Mouse (Mus musculus): ENCODE results near the gene Crip2. TPM values are rescaled to one million over a fixed set of nuclear protein-coding genes. Genes with fewer than 3 reads are reported as not detected.
A peak's percentile ranks its signal among the peaks of the same experiment; 100 is the strongest.

Crip2 gene
- polyA plus RNA-seq, 1 experiment = 137 TPM

DNA sequence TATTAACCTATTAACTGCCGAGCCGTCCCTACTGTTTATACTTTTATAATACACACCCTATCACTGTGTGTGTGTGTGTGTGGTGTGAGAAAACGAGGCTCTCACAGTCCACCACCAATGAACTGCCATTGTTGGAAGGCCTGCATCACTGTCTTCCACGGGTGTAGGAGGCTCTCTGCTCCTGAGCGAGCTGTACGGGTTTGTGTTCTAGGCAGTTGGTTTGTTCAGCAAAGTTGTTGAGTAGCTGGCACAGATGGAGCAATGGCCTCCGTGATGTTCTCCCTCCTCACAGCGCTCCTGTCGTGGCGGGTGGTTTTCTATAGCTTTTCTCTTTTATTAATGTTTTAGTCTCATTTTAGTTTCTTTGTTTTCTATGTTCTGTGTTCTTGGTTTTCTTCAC lies 30.2 kb upstream of the Crip2 start:
- TF ChIP-seq POLR2A (IDR thresholded peaks at IDR 0.05; ENCODE audit: low read depth, low read length) (no peak), CTCF (IDR thresholded peaks at IDR 0.05; ENCODE audit: extremely low read depth, insufficient read depth, insufficient read length, insufficient replicate concordance) (no peak)
- Histone ChIP-seq H3K27me3 (ENCODE audit: control insufficient read depth, insufficient read depth, low read length) (no peaks in the 10 kb centered on the region), H3K36me3 (ENCODE audit: control insufficient read depth, insufficient read depth, low read length) (peaks cover 6% of the 10 kb centered on the region; the same call in 1 of the 2 replicates), H3K4me1 (ENCODE audit: control insufficient read depth, insufficient read depth, insufficient read length) (no peaks in the 10 kb centered on the region; the same call in 1 of the 2 replicates), H3K27ac (ENCODE audit: insufficient read depth, low read length) (no peak overlapping the region), H3K4me3 (ENCODE audit: extremely low read depth, insufficient read depth, insufficient read length) (no peak overlapping the region)
- WGBS = 89% methylated on average over 10 of the region's 10 CpGs
- no peak for DNase-seq (ENCODE audit: low read depth in 1 of 2, low spot score in 2 of 2)

GRCm38 (mm10) chr12:113114141-113114540 lies 25.9 kb upstream of the Crip2 start:
- no peak overlapping the region for H3K27ac ChIP-seq (ENCODE audit: insufficient read depth, low read length)
- TF ChIP-seq CTCF (IDR thresholded peaks at IDR 0.05; ENCODE audit: extremely low read depth, insufficient read depth, insufficient read length, insufficient replicate concordance) (no peak), POLR2A (IDR thresholded peaks at IDR 0.05; ENCODE audit: low read depth, low read length) (no peak)
- H3K36me3 ChIP-seq (ENCODE audit: control insufficient read depth, insufficient read depth, low read length) = peaks cover 14% of the 10 kb centered on the region
- no peaks in the 10 kb centered on the region for H3K27me3 ChIP-seq (ENCODE audit: control insufficient read depth, insufficient read depth, low read length)
- WGBS = 84% methylated on average over 4 of the region's 4 CpGs
- H3K4me3 ChIP-seq (ENCODE audit: extremely low read depth, insufficient read depth, insufficient read length) = no peak overlapping the region
- no peaks in the 10 kb centered on the region for H3K4me1 ChIP-seq (ENCODE audit: control insufficient read depth, insufficient read depth, insufficient read length)
- no peak for DNase-seq (ENCODE audit: low read depth in 1 of 2, low spot score in 2 of 2)

DNA sequence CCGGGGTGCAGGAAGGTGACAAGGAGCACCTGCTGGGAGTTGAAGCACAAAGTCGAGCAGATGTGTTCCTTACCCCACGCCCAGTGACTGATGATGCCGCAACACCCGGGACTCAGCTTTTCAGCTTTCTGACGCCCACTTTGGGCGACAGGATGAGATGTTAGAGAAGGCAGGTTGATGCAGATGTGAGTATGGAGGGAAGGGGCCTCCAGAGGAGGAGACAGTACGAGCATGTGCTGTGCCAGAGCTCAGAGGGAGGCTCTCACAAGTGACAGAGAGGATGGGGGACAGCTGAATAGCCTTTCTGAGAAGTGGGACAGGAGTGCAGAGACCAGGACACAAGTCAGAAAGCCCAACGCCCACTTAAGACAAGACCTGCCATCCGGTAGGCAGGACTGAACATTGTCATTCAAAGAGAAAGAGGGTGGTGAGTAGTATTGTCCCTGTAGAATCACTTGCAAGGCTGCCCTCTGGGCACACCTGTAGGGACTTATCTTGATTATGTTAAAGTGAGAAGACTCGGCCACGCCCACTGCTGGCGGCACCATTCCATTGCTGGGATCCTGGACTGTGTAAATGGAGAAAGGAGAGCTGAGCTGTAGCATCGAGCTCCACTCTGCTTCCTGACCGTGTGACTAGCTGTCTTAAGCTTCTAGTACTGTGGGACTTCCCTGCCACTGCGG lies 25.0 kb upstream of the Crip2 start:
- no peak for TF ChIP-seq CTCF (IDR thresholded peaks at IDR 0.05; ENCODE audit: extremely low read depth, insufficient read depth, insufficient read length, insufficient replicate concordance)
- TF ChIP-seq POLR2A (IDR thresholded peaks at IDR 0.05; ENCODE audit: low read depth, low read length) = no peak
- DNase-seq (ENCODE audit: low read depth in 1 of 2, low spot score in 2 of 2) = no peak
- no peak overlapping the region for H3K4me3 ChIP-seq (ENCODE audit: extremely low read depth, insufficient read depth, insufficient read length)
- no peaks in the 10 kb centered on the region for H3K27me3 ChIP-seq (ENCODE audit: control insufficient read depth, insufficient read depth, low read length)
- no peaks in the 10 kb centered on the region for H3K4me1 ChIP-seq (ENCODE audit: control insufficient read depth, insufficient read depth, insufficient read length)
- no peak overlapping the region for H3K27ac ChIP-seq (ENCODE audit: insufficient read depth, low read length)
- 88% methylated on average over 16 of the region's 16 CpGs for WGBS
- peaks cover 14% of the 10 kb centered on the region for H3K36me3 ChIP-seq (ENCODE audit: control insufficient read depth, insufficient read depth, low read length)

DNA sequence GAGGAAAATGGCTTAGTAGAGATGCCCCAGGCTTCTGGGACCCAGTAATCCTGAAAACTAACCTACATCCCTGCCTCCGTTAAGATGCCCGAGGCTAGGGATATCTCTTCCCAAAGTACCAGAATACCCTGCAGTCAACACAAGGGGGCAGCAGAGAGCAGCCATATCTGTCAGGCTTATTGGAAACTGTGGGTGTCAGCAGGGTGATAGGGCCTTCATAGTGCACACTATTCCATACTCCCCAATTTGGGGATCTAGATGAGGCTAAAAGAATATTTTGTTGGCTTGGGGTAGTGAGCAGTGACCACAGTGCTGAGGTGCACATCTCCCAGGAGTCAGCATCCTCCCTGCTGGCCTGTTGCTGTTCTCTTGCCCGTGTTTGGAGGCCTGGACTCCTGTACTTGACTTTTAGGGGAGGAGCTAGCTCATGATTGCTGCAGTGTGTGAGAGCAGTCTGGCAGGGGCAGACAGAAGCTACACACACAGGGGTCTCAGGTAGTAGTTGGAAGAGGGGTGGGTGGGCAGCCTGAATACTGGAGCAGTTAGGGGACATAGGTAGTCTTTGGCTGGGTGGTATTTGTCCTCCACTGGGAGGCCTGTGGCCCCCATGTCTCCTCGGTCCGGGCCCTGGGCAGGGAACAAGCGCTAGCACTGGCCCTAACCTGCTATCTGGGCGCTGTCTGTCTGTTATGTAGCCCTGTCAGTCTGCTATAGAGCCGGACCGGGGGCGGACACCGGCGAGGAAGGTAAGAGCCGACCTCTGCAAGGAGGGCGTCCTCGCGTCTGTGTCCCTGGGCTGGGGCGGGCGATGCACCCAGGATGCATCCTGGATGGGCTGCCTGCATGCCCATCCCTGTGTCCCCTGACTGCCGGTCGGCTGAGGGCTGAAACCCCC lies 20.3 kb upstream of the Crip2 start:
- Histone ChIP-seq H3K4me3 (ENCODE audit: extremely low read depth, insufficient read depth, insufficient read length) (no peak overlapping the region), H3K36me3 (ENCODE audit: control insufficient read depth, insufficient read depth, low read length) (peaks cover 28% of the 10 kb centered on the region), H3K27me3 (ENCODE audit: control insufficient read depth, insufficient read depth, low read length) (no peaks in the 10 kb centered on the region), H3K4me1 (ENCODE audit: control insufficient read depth, insufficient read depth, insufficient read length) (no peaks in the 10 kb centered on the region), H3K27ac (ENCODE audit: insufficient read depth, low read length) (no peak overlapping the region)
- 95% methylated on average over 20 of the region's 20 CpGs for WGBS
- DNase-seq (ENCODE audit: low read depth in 1 of 2, low spot score in 2 of 2) = peak in 1 of 2 experiments; percentile 65
- TF ChIP-seq CTCF (IDR thresholded peaks at IDR 0.05; ENCODE audit: extremely low read depth, insufficient read depth, insufficient read length, insufficient replicate concordance) (peak; percentile 70; the same call in 1 of the 2 replicates), POLR2A (IDR thresholded peaks at IDR 0.05; ENCODE audit: low read depth, low read length) (no peak)

DNA sequence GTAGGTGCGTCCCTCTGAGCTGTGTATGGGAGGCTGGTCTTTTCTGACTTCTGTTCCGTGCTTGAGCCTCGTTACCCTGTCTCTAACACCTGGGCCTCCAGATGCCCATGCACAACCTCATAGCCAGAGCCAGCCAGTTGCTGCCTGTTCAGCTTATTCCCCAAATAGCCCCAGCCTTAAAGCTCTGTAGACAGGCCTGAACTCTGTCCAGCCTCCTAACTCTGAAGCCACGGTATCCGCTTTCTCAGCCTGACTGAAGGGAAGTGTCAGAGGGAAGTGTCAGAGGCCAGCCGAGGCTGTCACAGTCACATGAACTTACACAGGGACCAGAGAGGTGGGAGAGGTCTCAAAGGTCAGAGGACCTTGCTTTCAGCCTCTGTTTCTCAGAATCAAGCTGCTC lies 15.3 kb upstream of the Crip2 start:
- H3K27me3 ChIP-seq (ENCODE audit: control insufficient read depth, insufficient read depth, low read length) = no peaks in the 10 kb centered on the region
- 87% methylated on average over 6 of the region's 6 CpGs for WGBS
- no peaks in the 10 kb centered on the region for H3K4me1 ChIP-seq (ENCODE audit: control insufficient read depth, insufficient read depth, insufficient read length)
- no peak overlapping the region for H3K4me3 ChIP-seq (ENCODE audit: extremely low read depth, insufficient read depth, insufficient read length)
- H3K36me3 ChIP-seq (ENCODE audit: control insufficient read depth, insufficient read depth, low read length) = peaks cover 45% of the 10 kb centered on the region
- TF ChIP-seq CTCF (IDR thresholded peaks at IDR 0.05; ENCODE audit: extremely low read depth, insufficient read depth, insufficient read length, insufficient replicate concordance) = no peak
- TF ChIP-seq POLR2A (IDR thresholded peaks at IDR 0.05; ENCODE audit: low read depth, low read length) = no peak
- no peak for DNase-seq (ENCODE audit: low read depth in 1 of 2, low spot score in 2 of 2)
- H3K27ac ChIP-seq (ENCODE audit: insufficient read depth, low read length) = peak overlapping the region; percentile 19; the same call in 1 of the 2 replicates

DNA sequence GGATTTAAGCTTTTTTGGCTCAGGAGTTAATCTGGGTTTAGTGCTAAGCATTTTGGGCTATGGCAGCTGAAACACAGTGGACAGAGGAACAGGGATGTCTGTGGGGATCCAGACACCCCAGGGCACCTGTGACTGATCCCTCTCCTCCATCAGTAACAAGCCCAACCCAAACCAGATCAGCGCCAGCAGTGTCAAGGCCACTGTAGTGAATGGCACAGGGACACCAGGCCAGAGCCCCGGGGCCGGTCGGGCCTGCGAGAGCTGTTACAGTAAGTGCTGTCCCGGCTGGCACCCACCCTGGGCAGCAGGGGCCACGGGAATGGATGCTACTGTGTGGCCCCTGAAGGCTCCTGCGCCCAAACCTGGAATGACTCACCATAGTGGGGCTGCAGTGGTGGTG lies 9.3 kb upstream of the Crip2 start:
- TF ChIP-seq CTCF (IDR thresholded peaks at IDR 0.05; ENCODE audit: extremely low read depth, insufficient read depth, insufficient read length, insufficient replicate concordance) (no peak), POLR2A (IDR thresholded peaks at IDR 0.05; ENCODE audit: low read depth, low read length) (no peak)
- Histone ChIP-seq H3K4me1 (ENCODE audit: control insufficient read depth, insufficient read depth, insufficient read length) (no peaks in the 10 kb centered on the region), H3K27me3 (ENCODE audit: control insufficient read depth, insufficient read depth, low read length) (no peaks in the 10 kb centered on the region), H3K36me3 (ENCODE audit: control insufficient read depth, insufficient read depth, low read length) (peaks cover 58% of the 10 kb centered on the region), H3K4me3 (ENCODE audit: extremely low read depth, insufficient read depth, insufficient read length) (no peak overlapping the region), H3K27ac (ENCODE audit: insufficient read depth, low read length) (no peak overlapping the region)
- no peak for DNase-seq (ENCODE audit: low read depth in 1 of 2, low spot score in 2 of 2)
- 97% methylated on average over 8 of the region's 8 CpGs for WGBS

Measured in spleen, adult 2 months (tissue).